Mouse (Mus musculus) C2C12 (cell line): ENCODE data around the gene Plgrkt.

Experiments used
- CTCF ChIP-seq: IDR thresholded peaks from one replicate; pipeline ENCODE4 v1.5.1; 2011; ENCODE audit not compliant: control insufficient read depth, insufficient read depth, insufficient read length
- FOSL1 ChIP-seq: IDR thresholded peaks from one replicate; pipeline ENCODE4 v1.8.0; 2011; ENCODE audit warnings: mild to moderate bottlenecking, low read length; ENCODE audit not compliant: poor library complexity, insufficient read depth, severe bottlenecking
- MAX ChIP-seq: IDR thresholded peaks from one replicate; pipeline ENCODE4 v1.6.1; 2011; ENCODE audit warnings: mild to moderate bottlenecking, control low read depth
- USF1 ChIP-seq: IDR thresholded peaks from one replicate; pipeline ENCODE4 v1.6.1; 2011; ENCODE audit warnings: low read depth, mild to moderate bottlenecking, control low read depth, moderate library complexity

GRCm38 (mm10) chr19:29403251-29403650, 36.1 kb upstream of the Plgrkt start:
- no peak for TF ChIP-seq MAX
- TF ChIP-seq CTCF = no peak
- no peak for TF ChIP-seq FOSL1
- no peak for TF ChIP-seq USF1
